Mouse (Mus musculus) midbrain, embryonic 16.5 days (tissue): ENCODE results near the gene Cadm3. TPM values are rescaled to one million over a fixed set of nuclear protein-coding genes. Genes with fewer than 3 reads are reported as not detected.

Experiments used
- ATAC-seq: fragments of 200-750 bp; cut with Nextera tagmentation; 2 replicates; pipeline ENCODE4 v1.8.0; 2017; ENCODE audit warnings: moderate TSS enrichment
- H3K27ac ChIP-seq: fragments of 300-500 bp; sonication (generic); 2 replicates; pipeline ENCODE4 v1.5.1; 2014; ENCODE audit warnings: mild to moderate bottlenecking, low read length, mixed read lengths
- H3K27me3 ChIP-seq: fragments of 300-500 bp; sonication (generic); 2 replicates; pipeline ENCODE4 v1.6.1; 2014; ENCODE audit warnings: low read depth, low read length, mixed read lengths; ENCODE audit not compliant: control insufficient read depth, insufficient read depth
- H3K36me3 ChIP-seq: fragments of 300-500 bp; sonication (generic); 2 replicates; pipeline ENCODE4 v1.6.1; 2014; ENCODE audit warnings: mild to moderate bottlenecking, low read length, moderate library complexity, mixed read lengths; ENCODE audit not compliant: control insufficient read depth, insufficient read depth
- H3K4me1 ChIP-seq: fragments of 300-500 bp; sonication (generic); 2 replicates; pipeline ENCODE4 v1.6.1; 2014; ENCODE audit warnings: mild to moderate bottlenecking, low read length, mixed read lengths; ENCODE audit not compliant: control insufficient read depth, insufficient read depth
- H3K4me2 ChIP-seq: fragments of 300-500 bp; sonication (generic); 2 replicates; pipeline ENCODE4 v1.6.1; 2014; ENCODE audit warnings: mild to moderate bottlenecking, low read length, mixed read lengths
- H3K4me3 ChIP-seq: fragments of 300-500 bp; sonication (generic); 2 replicates; pipeline ENCODE4 v1.5.1; 2014; ENCODE audit warnings: low read depth, mild to moderate bottlenecking, low read length, moderate library complexity, mixed read lengths
- H3K9ac ChIP-seq: fragments of 300-500 bp; sonication (generic); 2 replicates; pipeline ENCODE4 v1.6.1; 2014; ENCODE audit warnings: low read depth, low read length, mixed read lengths
- H3K9me3 ChIP-seq: fragments of 300-500 bp; sonication (generic); replicated peaks from 2 replicates; pipeline ENCODE4 v1.6.1; 2014; ENCODE audit warnings: mild to moderate bottlenecking, low read length, mixed read lengths; ENCODE audit not compliant: control insufficient read depth, poor library complexity, severe bottlenecking
- WGBS: fragments of 180-500 bp; shearing (Covaris S2); extraction: QIAGEN DNeasy Blood & Tissue Kit; methylation state at CpG from one replicate; pipeline ENCODE4 v1.1.7; 2014; 5-methylcytosine and 5-hydroxymethylcytosine counted together
- polyA plus RNA-seq: library from polyadenylated mRNA; unstranded; fragments of >200 nt; fragmentation: Nextera tagmentation; extraction: Ambion mirVana; gene quantifications from 2 replicates; pipeline ENCODE4 v1.2.1, GENCODE M21; 2015

Gene Cadm3
- polyA plus RNA-seq, 1 experiment from 2014 or later = 69.7 TPM

DNA sequence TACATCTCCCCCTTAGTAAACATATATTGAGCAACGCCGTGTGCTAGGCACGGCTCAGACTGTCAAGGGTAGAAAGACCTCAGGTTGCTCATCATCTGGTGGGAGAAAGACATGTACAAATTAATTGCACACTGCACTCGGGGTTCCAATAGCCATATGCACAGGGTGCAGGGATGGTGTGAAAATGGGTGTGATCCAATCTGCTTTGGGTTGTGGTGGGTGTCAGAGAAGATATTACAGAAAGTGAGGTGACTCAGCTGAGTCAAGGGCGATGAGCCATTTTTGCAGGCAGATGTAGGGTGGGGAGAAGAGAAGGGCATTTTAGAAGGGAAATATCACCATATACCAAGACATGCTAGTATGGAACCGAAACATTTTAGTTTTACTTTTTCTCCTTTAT lies 13.9 kb upstream of the Cadm3 start:
- H3K36me3 ChIP-seq = no peaks in the 10 kb centered on the region
- H3K27ac ChIP-seq = no peak overlapping the region
- H3K4me1 ChIP-seq = peaks cover 2% of the 10 kb centered on the region; the same call in 1 of the 2 replicates
- ATAC-seq = no peak
- H3K9ac ChIP-seq = no peak overlapping the region
- WGBS = 94% methylated on average over 6 of the region's 6 CpGs
- no peak overlapping the region for H3K4me2 ChIP-seq
- no peaks in the 10 kb centered on the region for H3K9me3 ChIP-seq
- H3K4me3 ChIP-seq = no peak overlapping the region
- no peaks in the 10 kb centered on the region for H3K27me3 ChIP-seq

DNA sequence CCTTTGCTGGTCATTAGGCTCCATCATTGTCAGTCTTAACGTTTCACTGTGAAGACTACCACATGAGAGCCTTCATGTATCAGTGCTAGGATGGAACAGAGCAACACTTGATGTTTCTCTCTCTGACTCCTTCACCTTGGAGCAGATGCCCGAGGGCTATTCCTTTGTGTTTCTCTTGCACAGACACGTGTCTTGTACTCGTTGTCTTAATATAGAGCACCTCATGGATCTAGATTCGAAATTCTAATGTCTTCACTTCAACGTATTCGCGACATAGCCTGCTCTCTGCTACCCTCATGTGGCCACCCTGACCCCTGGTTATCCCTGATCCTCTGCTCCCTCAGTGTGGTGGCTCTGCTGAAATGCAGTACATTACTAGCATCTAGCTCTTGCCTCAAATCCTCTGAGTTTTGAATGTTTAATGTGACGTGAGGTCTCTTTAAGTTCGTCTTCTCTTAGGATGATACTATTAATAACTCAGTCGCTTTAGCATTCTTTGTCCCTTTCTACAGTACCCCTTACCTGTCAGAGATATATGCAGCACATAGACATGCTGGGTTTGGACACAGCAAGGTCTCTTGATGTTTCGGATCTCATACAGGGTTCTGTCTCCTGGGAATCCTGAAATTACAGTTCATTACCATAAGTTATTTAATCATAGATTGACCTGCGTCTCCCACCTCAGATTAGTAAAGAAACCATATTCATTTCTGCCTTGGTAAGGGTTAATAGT lies 10.1 kb upstream of the Cadm3 start:
- WGBS = 24% methylated on average over 13 of the region's 13 CpGs
- H3K4me3 ChIP-seq = no peak overlapping the region
- peak; percentile 94 for ATAC-seq
- H3K4me2 ChIP-seq = peak overlapping the region; percentile 34
- H3K9me3 ChIP-seq = no peaks in the 10 kb centered on the region
- no peaks in the 10 kb centered on the region for H3K27me3 ChIP-seq
- no peaks in the 10 kb centered on the region for H3K36me3 ChIP-seq
- H3K4me1 ChIP-seq = peaks cover 2% of the 10 kb centered on the region; the same call in 1 of the 2 replicates
- H3K9ac ChIP-seq = no peak overlapping the region
- no peak overlapping the region for H3K27ac ChIP-seq

DNA sequence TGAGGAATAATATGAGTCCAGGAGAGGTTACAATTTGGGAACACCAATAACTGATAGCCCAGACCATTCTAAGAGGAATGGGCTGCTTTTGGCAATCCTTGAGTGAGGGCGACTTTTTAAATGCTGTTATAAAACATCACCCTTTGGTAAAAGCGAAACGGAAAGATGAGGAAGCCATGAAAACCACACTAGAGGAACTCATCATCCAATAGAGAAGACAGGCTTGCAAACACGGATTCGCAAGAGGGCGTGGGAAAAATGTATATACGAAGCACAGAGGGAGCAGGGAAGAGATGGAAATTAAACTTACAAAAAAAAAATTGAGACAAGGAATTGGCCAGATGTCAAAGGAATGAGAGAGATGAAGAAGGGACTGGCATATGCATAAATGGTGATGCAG lies 6.5 kb upstream of the Cadm3 start:
- H3K27me3 ChIP-seq = no peaks in the 10 kb centered on the region; the same call in 1 of the 2 replicates
- no peak for ATAC-seq
- H3K4me1 ChIP-seq = peaks cover 2% of the 10 kb centered on the region; the same call in 1 of the 2 replicates
- no peaks in the 10 kb centered on the region for H3K36me3 ChIP-seq
- no peak overlapping the region for H3K4me3 ChIP-seq
- H3K4me2 ChIP-seq = no peak overlapping the region
- H3K9ac ChIP-seq = no peak overlapping the region
- H3K27ac ChIP-seq = no peak overlapping the region
- 84% methylated on average over 7 of the region's 7 CpGs for WGBS
- no peaks in the 10 kb centered on the region for H3K9me3 ChIP-seq

DNA sequence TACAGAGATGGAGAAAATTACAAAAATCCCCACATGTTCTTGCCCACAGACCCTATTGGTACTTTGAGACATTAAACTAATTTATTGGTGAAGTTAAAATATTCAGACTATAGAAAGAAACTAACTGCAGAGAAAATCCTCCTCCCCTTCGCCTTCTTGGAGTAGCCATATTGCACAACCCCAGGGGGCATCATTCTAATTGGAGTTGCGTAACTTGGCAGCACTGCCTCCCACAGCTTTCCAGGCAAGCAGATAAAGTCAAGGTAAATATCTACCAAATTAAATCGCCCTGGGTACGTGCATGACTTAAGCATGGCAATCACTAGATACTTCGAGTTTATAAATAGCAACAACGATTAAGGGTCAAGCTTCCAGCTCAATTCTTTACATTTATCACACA lies 4.1 kb upstream of the Cadm3 start:
- Histone ChIP-seq H3K4me2 (no peak overlapping the region), H3K9me3 (no peaks in the 10 kb centered on the region), H3K4me1 (peaks cover 4% of the 10 kb centered on the region; the same call in 1 of the 2 replicates), H3K27me3 (no peaks in the 10 kb centered on the region; the same call in 1 of the 2 replicates), H3K4me3 (no peak overlapping the region), H3K36me3 (no peaks in the 10 kb centered on the region), H3K9ac (no peak overlapping the region), H3K27ac (no peak overlapping the region)
- WGBS = 77% methylated on average over 6 of the region's 6 CpGs
- ATAC-seq = no peak

DNA sequence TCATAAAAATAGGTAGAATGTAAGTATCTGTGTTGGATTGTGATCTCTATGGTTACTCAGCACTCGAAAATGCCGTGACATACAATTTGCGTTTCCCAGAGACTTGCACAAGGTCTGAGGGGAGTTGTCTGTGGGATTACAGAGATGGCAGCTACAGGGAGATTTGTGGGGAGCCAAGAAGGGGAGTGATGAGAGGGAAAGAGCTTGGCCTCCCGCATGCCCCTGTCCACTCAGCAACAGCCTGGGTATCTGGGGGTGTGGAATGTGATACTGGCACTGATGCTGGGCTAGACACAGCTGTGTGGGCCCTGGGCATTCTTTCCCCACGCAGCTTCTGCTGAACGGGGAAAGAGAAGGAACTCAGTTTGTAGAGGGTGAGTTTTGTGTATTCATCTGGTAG lies 3.0 kb upstream of the Cadm3 start:
- Histone ChIP-seq H3K27ac (no peak overlapping the region), H3K4me3 (no peak overlapping the region), H3K9me3 (no peaks in the 10 kb centered on the region), H3K4me2 (no peak overlapping the region), H3K4me1 (peaks cover 9% of the 10 kb centered on the region), H3K9ac (no peak overlapping the region), H3K27me3 (no peaks in the 10 kb centered on the region; the same call in 1 of the 2 replicates), H3K36me3 (no peaks in the 10 kb centered on the region)
- ATAC-seq = no peak
- WGBS = 46% methylated on average over 6 of the region's 6 CpGs

DNA sequence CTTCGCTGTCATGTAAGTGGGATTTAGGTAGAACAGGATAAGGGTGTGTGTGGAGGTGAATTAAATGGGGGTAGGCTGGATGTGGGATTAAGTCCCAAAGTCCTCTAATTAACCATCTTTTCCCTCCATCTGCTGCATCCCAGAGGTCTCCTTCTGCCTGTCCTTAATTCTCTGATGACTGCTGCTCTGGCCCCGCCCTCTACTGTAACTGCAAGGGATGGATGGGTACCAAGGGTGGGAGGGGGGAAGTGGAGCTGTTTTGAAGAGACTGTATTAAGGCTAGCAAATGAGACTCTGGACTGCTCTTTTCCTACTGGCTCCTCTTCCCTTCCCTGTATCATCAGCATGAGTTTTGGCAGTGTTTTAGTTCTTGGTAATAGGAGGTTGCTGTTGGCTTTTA lies 2.1 kb upstream of the Cadm3 start:
- no peak overlapping the region for H3K9ac ChIP-seq
- no peaks in the 10 kb centered on the region; the same call in 1 of the 2 replicates for H3K27me3 ChIP-seq
- H3K4me2 ChIP-seq = no peak overlapping the region
- H3K9me3 ChIP-seq = no peaks in the 10 kb centered on the region
- no peak overlapping the region for H3K27ac ChIP-seq
- no peak overlapping the region for H3K4me3 ChIP-seq
- H3K4me1 ChIP-seq = peaks cover 17% of the 10 kb centered on the region
- no peaks in the 10 kb centered on the region for H3K36me3 ChIP-seq
- 69% methylated on average over 2 of the region's 2 CpGs for WGBS
- ATAC-seq = no peak

DNA sequence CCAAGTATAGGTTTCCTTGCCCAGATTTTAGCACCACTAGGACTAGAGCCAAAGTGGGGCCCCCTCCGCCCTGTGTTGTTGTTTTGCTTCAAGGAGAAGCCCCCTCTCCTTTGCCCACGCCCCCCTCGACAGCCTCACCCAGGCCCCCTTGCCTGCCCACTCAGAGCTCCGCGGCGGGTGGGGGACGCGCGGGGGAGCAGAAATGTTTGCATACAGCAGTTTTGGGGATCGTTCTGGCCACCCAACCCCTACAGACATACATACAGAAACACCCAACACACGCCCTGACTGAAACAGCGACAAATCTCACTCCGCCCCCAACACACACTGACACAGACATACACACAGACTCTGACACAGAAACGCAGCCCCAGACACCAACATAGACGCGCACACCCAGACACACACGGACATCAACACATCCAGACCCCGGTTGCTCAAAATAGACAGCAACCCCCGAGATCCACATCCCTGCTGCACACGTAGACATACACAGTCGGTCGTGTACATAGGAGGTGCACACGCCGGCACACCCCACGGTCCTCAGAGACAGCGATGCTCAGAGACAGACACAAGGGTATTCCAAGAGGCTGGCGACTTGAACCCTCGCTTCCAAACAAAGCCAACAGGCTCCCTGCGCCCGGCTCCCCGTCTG lies 667 bp downstream of the Cadm3 start:
- Histone ChIP-seq H3K27ac (peak overlapping the region; percentile 97), H3K4me3 (peak overlapping the region; percentile 96), H3K9ac (peak overlapping the region; percentile 99), H3K27me3 (no peaks in the 10 kb centered on the region; the same call in 1 of the 2 replicates), H3K4me1 (peaks cover 32% of the 10 kb centered on the region), H3K9me3 (no peaks in the 10 kb centered on the region), H3K4me2 (peak overlapping the region; percentile 92), H3K36me3 (no peaks in the 10 kb centered on the region)
- WGBS = under 1% methylated on average over 29 of the region's 31 CpGs
- ATAC-seq = peak; percentile 81

DNA sequence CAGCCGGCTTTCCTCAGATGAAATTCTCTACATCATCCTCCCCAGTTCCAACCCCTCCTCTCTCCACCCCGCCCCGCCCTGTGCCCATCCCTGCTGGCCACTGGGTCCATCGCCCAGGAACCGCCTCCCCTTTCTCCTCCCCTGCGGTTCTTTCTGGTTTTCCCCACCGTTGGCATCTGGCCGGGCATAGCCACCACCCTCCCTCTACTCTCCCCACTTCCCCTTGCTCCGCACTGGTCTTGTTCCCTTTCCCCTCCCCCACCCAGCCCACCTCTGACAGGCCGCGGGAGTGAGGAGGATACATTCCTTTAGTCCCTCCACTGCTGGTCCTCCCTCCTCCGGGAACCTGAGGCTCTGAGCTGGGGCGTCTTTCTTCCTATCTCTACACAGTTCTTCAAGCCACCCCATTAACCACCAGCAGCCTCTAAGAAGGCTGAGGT lies 1.5 kb downstream of the Cadm3 start:
- ATAC-seq = peak; percentile 37
- Histone ChIP-seq H3K27me3 (no peaks in the 10 kb centered on the region; the same call in 1 of the 2 replicates), H3K27ac (peak overlapping the region; percentile 97), H3K9me3 (no peaks in the 10 kb centered on the region), H3K4me2 (peak overlapping the region; percentile 92), H3K36me3 (no peaks in the 10 kb centered on the region), H3K4me3 (peak overlapping the region; percentile 96), H3K9ac (peak overlapping the region; percentile 99), H3K4me1 (peaks cover 39% of the 10 kb centered on the region)
- WGBS = 1% methylated on average over 13 of the region's 13 CpGs
